Mouse (Mus musculus) embryonic facial prominence, embryonic 12.5 days (tissue): ENCODE data around the gene Gm17622. TPM values are rescaled to one million over a fixed set of nuclear protein-coding genes. Genes with fewer than 3 reads are reported as not detected.

Source experiments
- ATAC-seq: fragments of 200-750 bp; cut with Nextera tagmentation; 2 replicates; pipeline ENCODE4 v1.8.0; 2017; ENCODE audit not compliant: insufficient number of reproducible peaks, insufficient read depth, low FRiP score, low TSS enrichment
- H3K27ac ChIP-seq: fragments of 300-500 bp; sonication (generic); 2 replicates; pipeline ENCODE4 v1.5.1; 2016; ENCODE audit warnings: mild to moderate bottlenecking
- H3K27me3 ChIP-seq: fragments of 300-500 bp; sonication (generic); 2 replicates; pipeline ENCODE4 v1.6.1; 2016; ENCODE audit warnings: mild to moderate bottlenecking, moderate library complexity
- H3K36me3 ChIP-seq: fragments of 300-500 bp; sonication (generic); 2 replicates; pipeline ENCODE4 v1.6.1; 2016; ENCODE audit warnings: mild to moderate bottlenecking
- H3K4me1 ChIP-seq: fragments of 300-500 bp; sonication (generic); 2 replicates; pipeline ENCODE4 v1.6.1; 2016
- H3K4me2 ChIP-seq: fragments of 300-500 bp; sonication (generic); replicated peaks from 2 replicates; pipeline ENCODE4 v1.6.1; 2016; ENCODE audit warnings: mild to moderate bottlenecking, moderate library complexity
- H3K4me3 ChIP-seq: fragments of 300-500 bp; sonication (generic); 2 replicates; pipeline ENCODE4 v1.5.1; 2016; ENCODE audit warnings: mild to moderate bottlenecking
- H3K9ac ChIP-seq: fragments of 300-500 bp; sonication (generic); 2 replicates; pipeline ENCODE4 v1.6.1; 2016; ENCODE audit warnings: mild to moderate bottlenecking, moderate library complexity
- H3K9me3 ChIP-seq: fragments of 300-500 bp; sonication (generic); 2 replicates; pipeline ENCODE4 v1.6.1; 2016; ENCODE audit warnings: mild to moderate bottlenecking, moderate library complexity
- WGBS: fragments of 180-500 bp; shearing (Covaris S2); methylation state at CpG from one replicate; pipeline ENCODE4 v1.1.7; 2016; 5-methylcytosine and 5-hydroxymethylcytosine counted together
- polyA plus RNA-seq: library from polyadenylated mRNA; unstranded; fragments of >200 nt; fragmentation: Nextera tagmentation; extraction: Ambion mirVana; gene quantifications from 2 replicates; pipeline ENCODE4 v1.2.1, GENCODE M21; 2016

Gene Gm17622
- polyA plus RNA-seq, 1 experiment from 2014 or later, result not detected

DNA sequence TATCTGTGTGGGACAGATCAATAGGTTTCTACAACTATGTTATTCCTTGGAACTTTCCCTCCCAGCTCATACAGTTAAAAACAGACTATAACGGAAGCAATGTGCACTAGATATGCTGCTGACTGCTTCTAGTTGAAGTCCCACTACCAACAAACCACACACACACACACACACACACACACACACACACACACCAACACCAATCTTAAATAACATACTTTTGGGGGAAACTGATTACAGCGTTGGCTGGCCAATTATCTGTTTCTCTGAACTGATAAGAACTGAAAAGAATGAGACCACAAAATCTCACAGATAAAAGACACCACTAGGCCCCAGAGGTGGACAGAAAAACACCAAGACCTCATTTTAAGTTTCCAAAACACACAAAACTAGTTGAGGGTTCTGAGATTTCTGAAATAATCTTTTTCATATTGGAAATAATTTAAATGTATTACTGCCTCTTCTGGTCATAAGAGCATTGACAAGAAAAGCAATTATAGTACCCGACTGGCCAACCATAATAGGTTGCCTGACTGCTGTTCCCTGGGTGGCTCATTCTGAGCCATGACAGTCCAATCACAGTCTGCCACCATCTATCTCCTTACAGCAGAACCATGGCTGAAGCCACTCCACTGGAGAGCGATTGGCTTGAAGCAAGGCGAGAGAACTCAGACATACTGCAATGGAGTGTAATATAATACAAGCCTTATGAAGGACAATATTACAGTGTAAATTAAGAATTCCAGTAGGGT is 46.5 kb downstream of the Gm17622 start:
- 81% methylated on average over 5 of the region's 5 CpGs for WGBS
- peaks cover 5% of the 10 kb centered on the region; the same call in 1 of the 2 replicates for H3K4me1 ChIP-seq
- H3K9me3 ChIP-seq, result no peaks in the 10 kb centered on the region
- no peak overlapping the region for H3K27ac ChIP-seq
- no peak for ATAC-seq
- no peaks in the 10 kb centered on the region for H3K36me3 ChIP-seq
- H3K27me3 ChIP-seq, result no peaks in the 10 kb centered on the region
- H3K9ac ChIP-seq, result no peak overlapping the region
- H3K4me3 ChIP-seq, result no peak overlapping the region
- no peak overlapping the region for H3K4me2 ChIP-seq

DNA sequence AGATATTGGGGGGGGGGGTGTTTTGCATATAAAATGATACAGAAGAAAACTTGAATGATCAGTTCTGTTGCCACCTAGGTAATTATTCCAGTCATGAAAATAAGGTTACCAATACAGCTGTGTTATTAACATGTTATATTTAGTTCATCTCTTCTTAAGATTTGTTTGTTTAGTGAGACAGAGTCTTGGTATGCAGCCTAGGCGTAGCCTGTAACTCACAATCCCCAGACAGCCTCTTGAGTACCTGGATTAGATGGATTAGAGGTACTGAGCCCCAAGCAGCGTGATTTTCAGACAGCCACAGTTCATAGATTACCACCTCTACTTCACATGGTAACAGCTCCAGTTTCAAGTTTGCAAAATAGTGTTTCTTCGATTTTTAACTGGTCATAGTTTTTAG is 47.6 kb downstream of the Gm17622 start:
- no peaks in the 10 kb centered on the region for H3K27me3 ChIP-seq
- 74% methylated on average over 3 of the region's 3 CpGs for WGBS
- no peak overlapping the region for H3K4me2 ChIP-seq
- no peaks in the 10 kb centered on the region for H3K9me3 ChIP-seq
- no peak overlapping the region for H3K4me3 ChIP-seq
- H3K27ac ChIP-seq, result no peak overlapping the region
- H3K36me3 ChIP-seq, result no peaks in the 10 kb centered on the region
- ATAC-seq, result no peak
- peaks cover 3% of the 10 kb centered on the region; the same call in 1 of the 2 replicates for H3K4me1 ChIP-seq
- H3K9ac ChIP-seq, result no peak overlapping the region

Other genes starting within 250 kb of the Gm17622 start
- 19.1 and 19.7 TPM in 2 replicates for gene Poc5, start 102.4 kb upstream of the Gm17622 start, polyA plus RNA-seq
- gene Ankdd1b, start 19.5 kb upstream of the Gm17622 start, polyA plus RNA-seq, result 0.09 TPM in 1 of 2 replicates, not detected in the other
- gene Polk, start 51.8 kb downstream of the Gm17622 start, polyA plus RNA-seq, result 11.8 and 12.3 TPM in 2 replicates
- gene Col4a3bp, start 51.9 kb downstream of the Gm17622 start, polyA plus RNA-seq, result 10.4 and 10.7 TPM in 2 replicates
- 108 and 118 TPM in 2 replicates for gene Hmgcr, start 180.2 kb downstream of the Gm17622 start, polyA plus RNA-seq